Comparison of ENCODE assay signal across 8 mouse cellular contexts in genomic region chr3:87920270-87920943, GRCm38 (mm10). TPM values are rescaled to one million over a fixed set of nuclear protein-coding genes. Genes with fewer than 3 reads are reported as not detected.
DNase-seq lines count a peak whose midpoint lies in the region; ATAC-seq and TF ChIP-seq lines count a peak whose summit lies in the region.

No protein-coding gene starts in this region.

- 63% methylated on average over 9 of the region's 9 CpGs for WGBS in spleen, adult 2 months
- 52% methylated on average over 9 of the region's 9 CpGs for WGBS in liver, embryonic 12.5 days (ENCODE audit: insufficient replicate concordance)

- H3K9ac ChIP-seq in liver, embryonic 12.5 days, result peak overlapping the region; percentile 79

- H3K27me3 ChIP-seq in erythroblast, embryonic 14.5 days (ENCODE audit: control insufficient read depth), result no peaks in the 10 kb centered on the region
- no peaks in the 10 kb centered on the region for H3K27me3 ChIP-seq in spleen, adult 2 months (ENCODE audit: control insufficient read depth, insufficient read depth, low read length)
- H3K27me3 ChIP-seq in liver, embryonic 12.5 days (replicated peaks), result no peaks in the 10 kb centered on the region

- H3K4me1 ChIP-seq in erythroblast, embryonic 14.5 days (ENCODE audit: control insufficient read depth), result peaks cover 27% of the 10 kb centered on the region
- H3K4me1 ChIP-seq in spleen, adult 2 months (ENCODE audit: control insufficient read depth, insufficient read depth, insufficient read length), result no peaks in the 10 kb centered on the region
- H3K4me1 ChIP-seq in liver, embryonic 12.5 days, result peaks cover 22% of the 10 kb centered on the region

- peak overlapping the region; percentile 66 for H3K4me3 ChIP-seq in erythroblast, embryonic 14.5 days (replicated peaks)
- H3K4me3 ChIP-seq in spleen, adult 2 months (ENCODE audit: extremely low read depth, insufficient read depth, insufficient read length), result peak overlapping the region; percentile 18; the same call in 1 of the 2 replicates
- peak overlapping the region; percentile 74 for H3K4me3 ChIP-seq in liver, embryonic 12.5 days

- DNase-seq in spleen, adult 2 months (ENCODE audit: low read depth in 1 of 2, low spot score in 2 of 2), result no peak
- no peak for DNase-seq in spleen, postnatal 10 days (ENCODE audit: low spot score in 2 of 2)
- no peak for DNase-seq in adipocyte (ENCODE audit: low spot score)
- no peak for DNase-seq in urinary bladder, postnatal 10 days (ENCODE audit: low spot score)

- ATAC-seq in erythroblast, adult 5-6 weeks (replicated peaks; ENCODE audit: low FRiP score, poor library complexity, severe bottlenecking), result no peak
- ATAC-seq in liver, embryonic 12.5 days, result no peak
- ATAC-seq in inflammation-experienced regulatory T-cells, adult 6 months, result no peak

- H3K27ac ChIP-seq in spleen, adult 2 months (ENCODE audit: insufficient read depth, low read length), result no peak overlapping the region
- H3K27ac ChIP-seq in liver, embryonic 12.5 days, result peak overlapping the region; percentile 80

- no peak for TF ChIP-seq POLR2A in spleen, adult 2 months (IDR thresholded peaks at IDR 0.05; ENCODE audit: low read depth, low read length)

- H3K9me3 ChIP-seq in erythroblast, embryonic 14.5 days (ENCODE audit: control insufficient read depth, low read length), result no peaks in the 10 kb centered on the region
- H3K9me3 ChIP-seq in liver, embryonic 12.5 days (replicated peaks), result no peaks in the 10 kb centered on the region

- H3K4me2 ChIP-seq in liver, embryonic 12.5 days, result peak overlapping the region; percentile 85

- H3K36me3 ChIP-seq in erythroblast, embryonic 14.5 days (ENCODE audit: control insufficient read depth), result peaks cover 73% of the 10 kb centered on the region
- peaks cover 23% of the 10 kb centered on the region for H3K36me3 ChIP-seq in spleen, adult 2 months (ENCODE audit: control insufficient read depth, insufficient read depth, low read length)
- H3K36me3 ChIP-seq in liver, embryonic 12.5 days, result peaks cover 65% of the 10 kb centered on the region

- no peak for TF ChIP-seq CTCF in spleen, adult 2 months (IDR thresholded peaks at IDR 0.05; ENCODE audit: extremely low read depth, insufficient read depth, insufficient read length, insufficient replicate concordance)

RNA-seq across cellular contexts. Expression of gene Mrpl24, which starts 1.1 kb away (rescaled TPM):
- 0.97 and 1.1 TPM in 2 replicates for polyA plus RNA-seq in erythroblast, embryonic 14.5 days (2012)
- 24.0 and 39.1 TPM in 2 replicates for total RNA-seq in erythroblast, adult 5-6 weeks (2015; ENCODE audit: low replicate concordance)
- total RNA-seq in erythroblast, adult 5-6 weeks (2017; ENCODE audit: low replicate concordance), result 16.0 and 23.0 TPM in 2 replicates
- polyA plus RNA-seq in spleen, adult 2 months (2012; rRNA removed), result 24.3 and 34.6 TPM in 2 replicates
- 57.0 and 57.3 TPM in 2 replicates for polyA plus RNA-seq in liver, embryonic 12.5 days (2016; fragmentation: Nextera tagmentation; extraction: Ambion mirVana)
- polyA plus RNA-seq in inflammation-experienced regulatory T-cells, adult 6 months (2017; shearing (Covaris generic)), result 100 to 1,000 TPM; 138 to 191 (median 188) TPM

RNA-seq across cellular contexts. Expression of gene Isg20l2, which starts 9.7 kb away (rescaled TPM):
- 0.25 and 0.26 TPM in 2 replicates for polyA plus RNA-seq in erythroblast, embryonic 14.5 days (2012)
- total RNA-seq in erythroblast, adult 5-6 weeks (2015; ENCODE audit: low replicate concordance), result 8.6 and 10.7 TPM in 2 replicates
- 5.6 and 11.6 TPM in 2 replicates for total RNA-seq in erythroblast, adult 5-6 weeks (2017; ENCODE audit: low replicate concordance)
- 14.3 and 17.4 TPM in 2 replicates for polyA plus RNA-seq in spleen, adult 2 months (2012; rRNA removed)
- 51.9 and 52.2 TPM in 2 replicates for polyA plus RNA-seq in liver, embryonic 12.5 days (2016; fragmentation: Nextera tagmentation; extraction: Ambion mirVana)
- polyA plus RNA-seq in inflammation-experienced regulatory T-cells, adult 6 months (2017; shearing (Covaris generic)), result 10 to 100 TPM; 14.2 to 17.9 (median 16.4) TPM

RNA-seq across cellular contexts. Expression of gene Rrnad1, which starts 10.1 kb away (rescaled TPM):
- 1.3 TPM in 2 replicates for polyA plus RNA-seq in erythroblast, embryonic 14.5 days (2012)
- total RNA-seq in erythroblast, adult 5-6 weeks (2015; ENCODE audit: low replicate concordance), result 0.58 and 1.7 TPM in 2 replicates
- 2.4 and 3.2 TPM in 2 replicates for total RNA-seq in erythroblast, adult 5-6 weeks (2017; ENCODE audit: low replicate concordance)
- 35.6 and 36.7 TPM in 2 replicates for polyA plus RNA-seq in spleen, adult 2 months (2012; rRNA removed)
- 11.1 and 11.4 TPM in 2 replicates for polyA plus RNA-seq in liver, embryonic 12.5 days (2016; fragmentation: Nextera tagmentation; extraction: Ambion mirVana)
- 10 to 100 TPM; 19.5 to 30.1 (median 28.6) TPM for polyA plus RNA-seq in inflammation-experienced regulatory T-cells, adult 6 months (2017; shearing (Covaris generic))

RNA-seq across cellular contexts. Expression of gene Hdgf, which starts 14.3 kb away (rescaled TPM):
- polyA plus RNA-seq in erythroblast, embryonic 14.5 days (2012), result 86.9 and 109 TPM in 2 replicates
- total RNA-seq in erythroblast, adult 5-6 weeks (2015; ENCODE audit: low replicate concordance), result 99.5 and 116 TPM in 2 replicates
- total RNA-seq in erythroblast, adult 5-6 weeks (2017; ENCODE audit: low replicate concordance), result 131 and 168 TPM in 2 replicates
- polyA plus RNA-seq in spleen, adult 2 months (2012; rRNA removed), result 43.6 and 50.0 TPM in 2 replicates
- 393 and 400 TPM in 2 replicates for polyA plus RNA-seq in liver, embryonic 12.5 days (2016; fragmentation: Nextera tagmentation; extraction: Ambion mirVana)
- polyA plus RNA-seq in inflammation-experienced regulatory T-cells, adult 6 months (2017; shearing (Covaris generic)), result 10 to 100 TPM; 39.0 to 54.0 (median 41.4) TPM

RNA-seq across cellular contexts. Expression of gene Crabp2, which starts 28.1 kb away (rescaled TPM):
- polyA plus RNA-seq in erythroblast, embryonic 14.5 days (2012), result not detected in 2 replicates
- not detected in 2 replicates for total RNA-seq in erythroblast, adult 5-6 weeks (2015; ENCODE audit: low replicate concordance)
- total RNA-seq in erythroblast, adult 5-6 weeks (2017; ENCODE audit: low replicate concordance), result not detected in 2 replicates
- 0.08 TPM in 1 of 2 replicates, not detected in the other for polyA plus RNA-seq in spleen, adult 2 months (2012; rRNA removed)
- 3.9 and 6.5 TPM in 2 replicates for polyA plus RNA-seq in liver, embryonic 12.5 days (2016; fragmentation: Nextera tagmentation; extraction: Ambion mirVana)
- not detected for polyA plus RNA-seq in inflammation-experienced regulatory T-cells, adult 6 months (2017; shearing (Covaris generic))

Comparison
In these comparisons a context has a peak if more than half of its experiments do, and no peak if none do; other contexts are left out.
1. H3K4me3 ChIP-seq: peak in every context shown above with its lines; median percentile 74 in liver, embryonic 12.5 days; 66 in erythroblast, embryonic 14.5 days; 18 in spleen, adult 2 months.
2. RNA of gene Mrpl24, which starts 1.1 kb away (polyA plus RNA-seq): 138 to 191 TPM in inflammation-experienced regulatory T-cells, adult 6 months, 57.0 to 57.3 TPM in liver, embryonic 12.5 days and 24.3 to 34.6 TPM in spleen, adult 2 months; 0.97 to 1.1 TPM in erythroblast, embryonic 14.5 days; every median in the first group is over 10 times any median in the second.
3. RNA of gene Isg20l2, which starts 9.7 kb away (polyA plus RNA-seq): 51.9 to 52.2 TPM in liver, embryonic 12.5 days, 14.2 to 17.9 TPM in inflammation-experienced regulatory T-cells, adult 6 months and 14.3 to 17.4 TPM in spleen, adult 2 months; 0.25 to 0.26 TPM in erythroblast, embryonic 14.5 days; every median in the first group is over 10 times any median in the second.